Mouse (Mus musculus): ENCODE data around the gene Cngb1. TPM values are rescaled to one million over a fixed set of nuclear protein-coding genes. Genes with fewer than 3 reads are reported as not detected.

Gene Cngb1
- polyA plus RNA-seq, 1 experiment from 2014 or later = 0.69 TPM

- H3K4me1 ChIP-seq (ENCODE audit: control insufficient read depth, insufficient read depth, low read depth, low read length) = no peaks in the 10 kb centered on the region
- no peaks in the 10 kb centered on the region for H3K36me3 ChIP-seq (ENCODE audit: control insufficient read depth, insufficient read depth, low read length)
- no peak for ATAC-seq
- no peak overlapping the region for H3K9ac ChIP-seq (ENCODE audit: low read depth, low read length)
- no peaks in the 10 kb centered on the region for H3K27me3 ChIP-seq (replicated peaks; ENCODE audit: control insufficient read depth, insufficient read depth, low read length)
- H3K4me3 ChIP-seq (ENCODE audit: low read length) = no peak overlapping the region
- 51% methylated on average over 12 of the region's 12 CpGs for WGBS
- H3K9me3 ChIP-seq (ENCODE audit: control insufficient read depth, low read length) = no peaks in the 10 kb centered on the region
- no peak overlapping the region for H3K4me2 ChIP-seq (ENCODE audit: low read length)
- H3K27ac ChIP-seq (ENCODE audit: low read depth, low read length) = no peak overlapping the region
Observed at GRCm38 (mm10) chr8:95270501-95270900, 35.9 kb downstream of the Cngb1 start.

GRCm38 (mm10) chr8:95262181-95262580 lies 44.2 kb downstream of the Cngb1 start:
- Histone ChIP-seq H3K36me3 (ENCODE audit: control insufficient read depth, insufficient read depth, low read length) (no peaks in the 10 kb centered on the region), H3K27me3 (replicated peaks; ENCODE audit: control insufficient read depth, insufficient read depth, low read length) (no peaks in the 10 kb centered on the region), H3K4me2 (ENCODE audit: low read length) (no peak overlapping the region), H3K9ac (ENCODE audit: low read depth, low read length) (no peak overlapping the region), H3K9me3 (ENCODE audit: control insufficient read depth, low read length) (no peaks in the 10 kb centered on the region), H3K27ac (ENCODE audit: low read depth, low read length) (no peak overlapping the region), H3K4me1 (ENCODE audit: control insufficient read depth, insufficient read depth, low read depth, low read length) (no peaks in the 10 kb centered on the region), H3K4me3 (ENCODE audit: low read length) (no peak overlapping the region)
- WGBS = 97% methylated on average over 2 of the region's 2 CpGs
- no peak for ATAC-seq

GRCm38 (mm10) chr8:95255611-95256010 lies 50.8 kb downstream of the Cngb1 start:
- H3K9ac ChIP-seq (ENCODE audit: low read depth, low read length) = no peak overlapping the region
- no peak overlapping the region for H3K4me3 ChIP-seq (ENCODE audit: low read length)
- no peak overlapping the region for H3K27ac ChIP-seq (ENCODE audit: low read depth, low read length)
- H3K4me2 ChIP-seq (ENCODE audit: low read length) = no peak overlapping the region
- H3K27me3 ChIP-seq (replicated peaks; ENCODE audit: control insufficient read depth, insufficient read depth, low read length) = no peaks in the 10 kb centered on the region
- H3K4me1 ChIP-seq (ENCODE audit: control insufficient read depth, insufficient read depth, low read depth, low read length) = no peaks in the 10 kb centered on the region
- WGBS = 81% methylated on average over 10 of the region's 10 CpGs
- no peak for ATAC-seq
- H3K9me3 ChIP-seq (ENCODE audit: control insufficient read depth, low read length) = no peaks in the 10 kb centered on the region
- H3K36me3 ChIP-seq (ENCODE audit: control insufficient read depth, insufficient read depth, low read length) = no peaks in the 10 kb centered on the region

GRCm38 (mm10) chr8:95254564-95255434 lies 51.6 kb downstream of the Cngb1 start:
- Histone ChIP-seq H3K27me3 (replicated peaks; ENCODE audit: control insufficient read depth, insufficient read depth, low read length) (no peaks in the 10 kb centered on the region), H3K36me3 (ENCODE audit: control insufficient read depth, insufficient read depth, low read length) (no peaks in the 10 kb centered on the region), H3K27ac (ENCODE audit: low read depth, low read length) (no peak overlapping the region), H3K4me3 (ENCODE audit: low read length) (peak overlapping the region; percentile 27; the same call in 1 of the 2 replicates), H3K4me1 (ENCODE audit: control insufficient read depth, insufficient read depth, low read depth, low read length) (no peaks in the 10 kb centered on the region), H3K9ac (ENCODE audit: low read depth, low read length) (peak overlapping the region; percentile 46; the same call in 1 of the 2 replicates), H3K9me3 (ENCODE audit: control insufficient read depth, low read length) (no peaks in the 10 kb centered on the region), H3K4me2 (ENCODE audit: low read length) (peak overlapping the region; percentile 48)
- WGBS = 19% methylated on average over 16 of the region's 16 CpGs
- peak; percentile 95 for ATAC-seq

GRCm38 (mm10) chr8:95252056-95252455 lies 54.3 kb downstream of the Cngb1 start:
- H3K4me3 ChIP-seq (ENCODE audit: low read length) = no peak overlapping the region
- no peaks in the 10 kb centered on the region for H3K36me3 ChIP-seq (ENCODE audit: control insufficient read depth, insufficient read depth, low read length)
- no peaks in the 10 kb centered on the region for H3K9me3 ChIP-seq (ENCODE audit: control insufficient read depth, low read length)
- WGBS = 66% methylated on average over 9 of the region's 9 CpGs
- H3K4me1 ChIP-seq (ENCODE audit: control insufficient read depth, insufficient read depth, low read depth, low read length) = no peaks in the 10 kb centered on the region
- H3K4me2 ChIP-seq (ENCODE audit: low read length) = no peak overlapping the region
- no peak for ATAC-seq
- no peak overlapping the region for H3K9ac ChIP-seq (ENCODE audit: low read depth, low read length)
- H3K27ac ChIP-seq (ENCODE audit: low read depth, low read length) = no peak overlapping the region
- no peaks in the 10 kb centered on the region for H3K27me3 ChIP-seq (replicated peaks; ENCODE audit: control insufficient read depth, insufficient read depth, low read length)

- H3K9ac ChIP-seq (ENCODE audit: low read depth, low read length) = no peak overlapping the region
- H3K27ac ChIP-seq (ENCODE audit: low read depth, low read length) = no peak overlapping the region
- peaks cover 7% of the 10 kb centered on the region for H3K4me1 ChIP-seq (ENCODE audit: control insufficient read depth, insufficient read depth, low read depth, low read length)
- no peak overlapping the region for H3K4me3 ChIP-seq (ENCODE audit: low read length)
- H3K27me3 ChIP-seq (replicated peaks; ENCODE audit: control insufficient read depth, insufficient read depth, low read length) = no peaks in the 10 kb centered on the region
- ATAC-seq = no peak
- H3K36me3 ChIP-seq (ENCODE audit: control insufficient read depth, insufficient read depth, low read length) = no peaks in the 10 kb centered on the region
- no peak overlapping the region for H3K4me2 ChIP-seq (ENCODE audit: low read length)
- WGBS = 59% methylated on average over 4 of the region's 4 CpGs
- H3K9me3 ChIP-seq (ENCODE audit: control insufficient read depth, low read length) = no peaks in the 10 kb centered on the region
Observed at GRCm38 (mm10) chr8:95249847-95250246, 56.5 kb downstream of the Cngb1 start.

- Histone ChIP-seq H3K9ac (ENCODE audit: low read depth, low read length) (no peak overlapping the region), H3K4me1 (ENCODE audit: control insufficient read depth, insufficient read depth, low read depth, low read length) (peaks cover 24% of the 10 kb centered on the region), H3K9me3 (ENCODE audit: control insufficient read depth, low read length) (no peaks in the 10 kb centered on the region), H3K4me3 (ENCODE audit: low read length) (no peak overlapping the region), H3K36me3 (ENCODE audit: control insufficient read depth, insufficient read depth, low read length) (no peaks in the 10 kb centered on the region), H3K27ac (ENCODE audit: low read depth, low read length) (no peak overlapping the region), H3K4me2 (ENCODE audit: low read length) (no peak overlapping the region), H3K27me3 (replicated peaks; ENCODE audit: control insufficient read depth, insufficient read depth, low read length) (no peaks in the 10 kb centered on the region)
- no peak for ATAC-seq
- WGBS = 86% methylated on average over 5 of the region's 5 CpGs
Observed at GRCm38 (mm10) chr8:95247277-95247676, 59.1 kb downstream of the Cngb1 start.

- Histone ChIP-seq H3K9me3 (ENCODE audit: control insufficient read depth, low read length) (no peaks in the 10 kb centered on the region), H3K4me1 (ENCODE audit: control insufficient read depth, insufficient read depth, low read depth, low read length) (peaks cover 24% of the 10 kb centered on the region), H3K27ac (ENCODE audit: low read depth, low read length) (peak overlapping the region; percentile 71), H3K36me3 (ENCODE audit: control insufficient read depth, insufficient read depth, low read length) (no peaks in the 10 kb centered on the region), H3K4me2 (ENCODE audit: low read length) (no peak overlapping the region), H3K27me3 (replicated peaks; ENCODE audit: control insufficient read depth, insufficient read depth, low read length) (no peaks in the 10 kb centered on the region), H3K9ac (ENCODE audit: low read depth, low read length) (peak overlapping the region; percentile 29; the same call in 1 of the 2 replicates), H3K4me3 (ENCODE audit: low read length) (no peak overlapping the region)
- no peak for ATAC-seq
- WGBS = 29% methylated on average over 5 of the region's 5 CpGs
Observed at GRCm38 (mm10) chr8:95245180-95245579, 61.2 kb downstream of the Cngb1 start.

GRCm38 (mm10) chr8:95243853-95244252 lies 62.5 kb downstream of the Cngb1 start:
- Histone ChIP-seq H3K9ac (ENCODE audit: low read depth, low read length) (0 out of 2 replicates have a peak overlapping the region, but pooled peaks have one; percentile 19), H3K27me3 (replicated peaks; ENCODE audit: control insufficient read depth, insufficient read depth, low read length) (no peaks in the 10 kb centered on the region), H3K4me2 (ENCODE audit: low read length) (no peak overlapping the region), H3K27ac (ENCODE audit: low read depth, low read length) (peak overlapping the region; percentile 91), H3K36me3 (ENCODE audit: control insufficient read depth, insufficient read depth, low read length) (no peaks in the 10 kb centered on the region), H3K9me3 (ENCODE audit: control insufficient read depth, low read length) (no peaks in the 10 kb centered on the region), H3K4me1 (ENCODE audit: control insufficient read depth, insufficient read depth, low read depth, low read length) (peaks cover 24% of the 10 kb centered on the region), H3K4me3 (ENCODE audit: low read length) (no peak overlapping the region)
- WGBS = 59% methylated on average over 4 of the region's 4 CpGs
- peak; percentile 13; the same call in 1 of the 2 replicates for ATAC-seq

Data from hindbrain, embryonic 16.5 days (tissue).